Mouse (Mus musculus): ENCODE results near the gene Olfr183. TPM values are rescaled to one million over a fixed set of nuclear protein-coding genes. Genes with fewer than 3 reads are reported as not detected.
"Not testable (repeated sequence)": the region's sequence is repeated elsewhere in the genome, so short reads cannot be mapped to it uniquely, and the experiment has no call there.

Gene Olfr183
- not detected in 2 replicates for polyA plus RNA-seq (2015; fragmentation: Nextera tagmentation; extraction: Ambion mirVana)

- Histone ChIP-seq H3K4me3 (no peak within 1 kb of the TSS), H3K36me3 (no peaks in the 10 kb centered on the region), H3K9ac (no peak within 1 kb of the TSS), H3K9me3 (no peaks in the 10 kb centered on the region), H3K27ac (no peak within 1 kb of the TSS), H3K4me1 (no peaks in the 10 kb centered on the region), H3K27me3 (no peaks in the 10 kb centered on the region), H3K4me2 (no peak within 1 kb of the TSS)
- no peak for ATAC-seq (ENCODE audit: insufficient number of reproducible peaks, low FRiP score, low TSS enrichment, low read depth)
- WGBS = 83% methylated on average over 2 of the region's 2 CpGs
Observed at GRCm38 (mm10) chr16:58995057-58995456, at the start of gene Olfr183. TSS of gene Olfr183 (plus strand) at chr16:58995357.

DNA sequence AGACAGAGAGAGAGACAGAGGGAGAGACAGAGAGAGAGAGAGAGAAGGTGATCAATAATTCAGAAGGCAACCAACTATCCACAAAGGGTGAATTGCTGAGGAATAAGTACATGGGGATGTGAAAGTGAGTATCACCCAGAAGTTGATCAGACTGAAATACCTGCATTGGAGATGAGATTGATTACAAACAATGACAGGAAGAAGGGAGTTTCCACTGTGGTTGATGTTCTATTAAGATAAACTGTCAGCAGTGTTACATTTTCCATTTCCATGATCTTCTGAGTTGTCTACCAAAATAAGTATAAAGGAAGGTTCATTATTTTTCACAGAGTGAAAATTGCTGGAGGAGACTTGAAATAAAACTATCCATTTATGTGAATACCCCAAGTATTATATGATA is 12.0 kb downstream of the Olfr183 start:
- Histone ChIP-seq H3K4me2 (no peak overlapping the region), H3K36me3 (no peaks in the 10 kb centered on the region), H3K4me1 (no peaks in the 10 kb centered on the region), H3K4me3 (no peak overlapping the region), H3K9me3 (no peaks in the 10 kb centered on the region), H3K27me3 (no peaks in the 10 kb centered on the region), H3K27ac (no peak overlapping the region), H3K9ac (no peak overlapping the region)
- no peak for ATAC-seq (ENCODE audit: insufficient number of reproducible peaks, low FRiP score, low TSS enrichment, low read depth)

DNA sequence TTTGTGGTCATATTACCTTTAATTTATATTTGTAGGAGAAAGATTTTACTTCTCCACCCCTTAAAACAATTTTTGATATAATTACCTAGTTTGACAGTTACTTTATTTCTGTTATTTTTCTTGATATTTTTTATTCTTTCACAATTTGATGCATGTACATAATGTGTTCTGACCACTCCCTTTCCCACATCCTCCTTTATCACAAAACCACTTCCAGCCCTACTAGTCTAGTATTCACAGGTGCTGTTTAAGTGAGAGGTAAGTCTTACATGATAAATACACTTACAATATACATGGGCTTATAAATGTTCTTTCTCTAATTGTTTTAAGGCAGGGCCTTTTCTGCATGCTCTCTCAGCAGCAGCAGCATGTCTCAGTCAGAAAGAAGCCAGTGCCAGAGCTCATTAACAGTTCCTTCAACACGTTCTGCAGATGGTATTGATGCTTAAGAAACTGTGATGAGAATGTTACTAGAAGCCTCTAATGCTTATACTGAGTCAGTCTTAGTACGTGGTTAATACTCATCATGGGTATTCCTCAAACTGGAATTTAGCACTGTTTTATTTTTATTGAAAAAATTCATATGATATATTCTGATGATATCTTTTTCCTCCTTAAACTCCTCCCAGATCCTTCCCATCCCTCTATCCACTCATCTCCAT is 18.3 kb downstream of the Olfr183 start:
- Histone ChIP-seq H3K4me2 (no peak overlapping the region), H3K4me3 (no peak overlapping the region), H3K9me3 (no peaks in the 10 kb centered on the region), H3K27ac (no peak overlapping the region), H3K36me3 (no peaks in the 10 kb centered on the region), H3K4me1 (no peaks in the 10 kb centered on the region), H3K9ac (no peak overlapping the region), H3K27me3 (no peaks in the 10 kb centered on the region)
- 50% methylated on average over 2 of the region's 2 CpGs for WGBS
- no peak for ATAC-seq (ENCODE audit: insufficient number of reproducible peaks, low FRiP score, low TSS enrichment, low read depth)

DNA sequence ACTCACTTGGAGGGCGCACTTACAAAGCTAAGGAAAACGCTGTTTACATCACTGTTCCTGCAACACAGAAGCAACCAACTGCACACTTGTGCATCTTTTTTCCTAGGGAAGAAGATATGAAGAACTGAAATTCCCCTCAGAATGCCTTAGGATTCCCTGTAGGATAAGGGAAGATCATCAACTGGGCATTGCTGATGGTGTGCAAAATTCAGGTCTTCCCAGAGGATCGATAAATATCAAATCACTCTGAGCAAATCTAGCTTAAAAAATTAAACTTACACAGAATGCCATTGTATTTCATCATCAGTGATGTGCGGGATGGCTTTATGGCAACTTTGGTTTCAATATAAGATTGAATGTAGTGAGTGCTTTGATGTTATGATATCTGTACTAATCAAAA is 35.0 kb downstream of the Olfr183 start, which contains the start of gene Olfr186:
Gene Olfr186 (minus strand): TSS at position 101 of the 400 bp plus-strand sequence.
- no peak for ATAC-seq (ENCODE audit: insufficient number of reproducible peaks, low FRiP score, low TSS enrichment, low read depth)
- no peaks in the 10 kb centered on the region for H3K9me3 ChIP-seq
- H3K36me3 ChIP-seq = no peaks in the 10 kb centered on the region
- H3K4me3 ChIP-seq = no peak within 1 kb of the TSS
- H3K4me2 ChIP-seq = no peak within 1 kb of the TSS
- whole genome bisulfite sequencing = 90% methylated on average over 4 of the region's 4 CpGs
- no peak within 1 kb of the TSS for H3K9ac ChIP-seq
- no peaks in the 10 kb centered on the region for H3K4me1 ChIP-seq
- no peak within 1 kb of the TSS for H3K27ac ChIP-seq
- H3K27me3 ChIP-seq = no peaks in the 10 kb centered on the region

DNA sequence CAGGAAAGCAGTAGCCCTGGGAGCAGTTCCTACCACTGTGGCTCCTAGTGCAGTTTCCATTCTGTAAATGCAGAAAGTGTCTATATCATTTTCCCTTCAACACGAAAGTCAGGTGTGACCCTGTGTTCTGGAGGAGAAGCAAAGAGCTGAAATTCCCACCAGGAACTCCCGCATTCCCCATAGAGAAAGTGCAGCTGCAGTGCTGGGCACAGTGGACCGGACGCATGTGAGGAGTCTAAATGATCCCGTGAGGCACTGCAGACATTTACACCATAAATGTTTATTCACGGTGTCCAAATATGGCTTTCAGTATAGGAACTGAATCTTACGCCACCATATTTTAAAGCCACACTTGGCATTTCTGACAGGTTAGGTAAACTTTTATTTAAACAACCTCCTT is 44.6 kb downstream of the Olfr183 start, which contains the start of gene Olfr187:
Gene Olfr187 (minus strand): TSS at position 58 of the 400 bp plus-strand sequence.
- 72% methylated on average over 7 of the region's 7 CpGs for WGBS
- Histone ChIP-seq H3K4me1 (no peaks in the 10 kb centered on the region), H3K36me3 (no peaks in the 10 kb centered on the region), H3K4me3 (no peak within 1 kb of the TSS), H3K9ac (no peak within 1 kb of the TSS), H3K27me3 (no peaks in the 10 kb centered on the region), H3K4me2 (no peak within 1 kb of the TSS), H3K9me3 (no peaks in the 10 kb centered on the region), H3K27ac (no peak within 1 kb of the TSS)
- no peak for ATAC-seq (ENCODE audit: insufficient number of reproducible peaks, low FRiP score, low TSS enrichment, low read depth)

GRCm38 (mm10) chr16:59045835-59046234 is 50.7 kb downstream of the Olfr183 start:
- no peak overlapping the region for H3K27ac ChIP-seq
- H3K9ac ChIP-seq = no peak overlapping the region
- H3K4me3 ChIP-seq = no peak overlapping the region
- ATAC-seq (ENCODE audit: insufficient number of reproducible peaks, low FRiP score, low TSS enrichment, low read depth) = no peak
- 84% methylated on average over 3 of the region's 3 CpGs for WGBS
- no peaks in the 10 kb centered on the region for H3K27me3 ChIP-seq
- H3K4me1 ChIP-seq = no peaks in the 10 kb centered on the region
- H3K4me2 ChIP-seq = no peak overlapping the region
- no peaks in the 10 kb centered on the region for H3K36me3 ChIP-seq
- no peaks in the 10 kb centered on the region for H3K9me3 ChIP-seq

DNA sequence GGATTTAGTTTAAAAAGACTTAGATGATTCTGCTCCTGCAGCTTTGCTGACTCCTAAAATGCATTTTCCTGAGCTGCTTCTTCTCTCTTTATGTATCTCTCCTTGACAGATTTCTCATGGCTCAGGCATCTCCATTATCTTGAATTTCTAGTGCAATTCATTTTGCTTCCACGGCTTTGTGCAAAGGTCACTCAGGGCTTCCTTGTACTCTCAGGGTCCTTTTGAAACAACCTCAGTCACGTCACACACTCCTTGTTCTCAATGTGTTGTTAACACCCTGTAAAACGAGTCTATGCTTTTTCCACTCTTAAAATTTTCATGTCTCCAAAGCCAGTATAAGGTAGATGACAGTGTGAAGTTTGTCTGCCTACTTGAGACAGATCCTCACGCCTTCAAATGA is 52.4 kb downstream of the Olfr183 start:
- ATAC-seq (ENCODE audit: insufficient number of reproducible peaks, low FRiP score, low TSS enrichment, low read depth) = no peak
- Histone ChIP-seq H3K4me1 (no peaks in the 10 kb centered on the region), H3K27ac (no peak overlapping the region), H3K27me3 (no peaks in the 10 kb centered on the region), H3K4me3 (no peak overlapping the region), H3K9ac (no peak overlapping the region), H3K9me3 (no peaks in the 10 kb centered on the region), H3K4me2 (no peak overlapping the region), H3K36me3 (no peaks in the 10 kb centered on the region)
- 63% methylated on average over 4 of the region's 4 CpGs for WGBS

DNA sequence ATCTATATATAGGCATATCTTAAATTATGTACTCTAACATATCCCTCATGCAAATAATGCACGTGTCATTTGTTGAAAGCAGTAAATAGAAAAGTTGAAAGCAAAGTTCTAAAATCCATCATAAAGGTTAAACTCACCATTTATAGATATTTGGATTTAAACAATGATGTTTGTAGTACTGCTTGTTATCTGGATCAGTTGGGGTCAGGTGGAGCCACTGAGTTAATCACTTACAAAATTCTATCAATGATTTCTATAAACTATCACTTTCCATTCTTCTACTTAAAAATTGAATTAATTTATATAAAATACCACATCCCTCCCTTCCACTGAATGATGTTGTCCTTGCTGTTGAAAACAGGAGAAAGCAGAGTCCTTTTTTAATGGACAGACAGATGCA is 53.7 kb downstream of the Olfr183 start:
- WGBS = 72% methylated on average over 1 of the region's 1 CpGs
- Histone ChIP-seq H3K4me3 (no peak overlapping the region), H3K9ac (no peak overlapping the region), H3K4me1 (no peaks in the 10 kb centered on the region), H3K27ac (no peak overlapping the region), H3K4me2 (no peak overlapping the region), H3K36me3 (no peaks in the 10 kb centered on the region), H3K27me3 (no peaks in the 10 kb centered on the region), H3K9me3 (no peaks in the 10 kb centered on the region)
- ATAC-seq (ENCODE audit: insufficient number of reproducible peaks, low FRiP score, low TSS enrichment, low read depth) = no peak

DNA sequence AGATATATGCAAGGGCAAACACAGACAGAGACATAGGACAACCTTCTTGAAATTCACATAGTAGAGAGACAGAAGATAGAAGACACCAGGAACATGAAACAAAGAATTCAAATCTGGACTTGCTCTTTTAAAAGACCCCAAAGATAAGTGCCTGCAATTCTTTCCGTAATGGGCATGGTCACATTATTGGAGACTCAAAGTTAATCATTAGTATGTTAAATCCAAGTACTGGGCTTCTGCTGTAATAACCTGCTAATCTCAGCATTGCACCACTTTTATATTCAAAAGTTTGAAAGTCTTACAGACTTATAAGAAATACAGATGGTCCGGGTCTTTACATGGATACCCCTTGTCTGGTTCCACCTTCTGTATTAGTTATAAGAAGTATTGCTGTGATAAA is 54.1 kb downstream of the Olfr183 start:
- not testable (repeated sequence) for H3K4me3 ChIP-seq; H3K36me3 ChIP-seq; ATAC-seq (ENCODE audit: insufficient number of reproducible peaks, low FRiP score, low TSS enrichment, low read depth); H3K4me2 ChIP-seq; H3K27me3 ChIP-seq; H3K4me1 ChIP-seq; H3K9ac ChIP-seq; H3K27ac ChIP-seq; H3K9me3 ChIP-seq
- 92% methylated on average over 2 of the region's 2 CpGs for WGBS

Other genes starting within 250 kb of the Olfr183 start
- not detected in 2 replicates for gene Olfr172, start 232.2 kb upstream of the Olfr183 start, polyA plus RNA-seq (2015; fragmentation: Nextera tagmentation; extraction: Ambion mirVana)
- not detected in 2 replicates for gene Olfr173, start 195.1 kb upstream of the Olfr183 start, polyA plus RNA-seq (2015; fragmentation: Nextera tagmentation; extraction: Ambion mirVana)
- gene Olfr175-ps1, start 168.6 kb upstream of the Olfr183 start, polyA plus RNA-seq (2015; fragmentation: Nextera tagmentation; extraction: Ambion mirVana) = not detected in 2 replicates
- gene Olfr177, start 120.6 kb upstream of the Olfr183 start, polyA plus RNA-seq (2015; fragmentation: Nextera tagmentation; extraction: Ambion mirVana) = not detected in 2 replicates
- not detected in 2 replicates for gene Olfr178, start 103.3 kb upstream of the Olfr183 start, polyA plus RNA-seq (2015; fragmentation: Nextera tagmentation; extraction: Ambion mirVana)
- not detected in 2 replicates for gene Olfr181, start 66.6 kb upstream of the Olfr183 start, polyA plus RNA-seq (2015; fragmentation: Nextera tagmentation; extraction: Ambion mirVana)
- not detected in 2 replicates for gene Olfr180, start 66.0 kb upstream of the Olfr183 start, polyA plus RNA-seq (2015; fragmentation: Nextera tagmentation; extraction: Ambion mirVana)
- not detected in 2 replicates for gene Olfr186, start 34.9 kb downstream of the Olfr183 start, polyA plus RNA-seq (2015; fragmentation: Nextera tagmentation; extraction: Ambion mirVana)
- not detected in 2 replicates for gene Olfr187, start 44.4 kb downstream of the Olfr183 start, polyA plus RNA-seq (2015; fragmentation: Nextera tagmentation; extraction: Ambion mirVana)
- gene Olfr190, start 82.6 kb downstream of the Olfr183 start, polyA plus RNA-seq (2015; fragmentation: Nextera tagmentation; extraction: Ambion mirVana) = not detected in 2 replicates
- not detected in 2 replicates for gene Olfr191, start 94.5 kb downstream of the Olfr183 start, polyA plus RNA-seq (2015; fragmentation: Nextera tagmentation; extraction: Ambion mirVana)
- gene Olfr193, start 116.5 kb downstream of the Olfr183 start, polyA plus RNA-seq (2015; fragmentation: Nextera tagmentation; extraction: Ambion mirVana) = not detected in 2 replicates
- gene Olfr194, start 125.7 kb downstream of the Olfr183 start, polyA plus RNA-seq (2015; fragmentation: Nextera tagmentation; extraction: Ambion mirVana) = not detected in 2 replicates
- not detected in 2 replicates for gene Olfr195, start 151.7 kb downstream of the Olfr183 start, polyA plus RNA-seq (2015; fragmentation: Nextera tagmentation; extraction: Ambion mirVana)
- not detected in 2 replicates for gene Olfr196, start 175.1 kb downstream of the Olfr183 start, polyA plus RNA-seq (2015; fragmentation: Nextera tagmentation; extraction: Ambion mirVana)
- not detected in 2 replicates for gene Olfr198, start 208.2 kb downstream of the Olfr183 start, polyA plus RNA-seq (2015; fragmentation: Nextera tagmentation; extraction: Ambion mirVana)
- not detected in 2 replicates for gene Olfr199, start 224.4 kb downstream of the Olfr183 start, polyA plus RNA-seq (2015; fragmentation: Nextera tagmentation; extraction: Ambion mirVana)